Mouse (Mus musculus): ENCODE measurements around the gene Magt1. TPM values are rescaled to one million over a fixed set of nuclear protein-coding genes. Genes with fewer than 3 reads are reported as not detected.
"Not testable (repeated sequence)": the region's sequence is repeated elsewhere in the genome, so short reads cannot be mapped to it uniquely, and the experiment has no call there.

Gene Magt1
- polyA plus RNA-seq, 1 experiment from 2014 or later: 64.4 TPM

- ChIA-PET CTCF (interaction anchor here (1.0 to 2.2 kb wide), 24 partner anchors 9 to 160 kb away, joined by 3 to 13 read pairs (median 3); partner anchors contain the start of genes Cox7b and Pgk1), POLR2A (interaction anchor here (0.6 to 2.0 kb wide), 2 partner anchors 70 to 160 kb away, joined by 3 to 6 read pairs; partner anchors contain the start of gene Pgk1)
- peak; percentile 95 for ATAC-seq
- H3K27me3 ChIP-seq: peaks cover 24% of the 10 kb centered on the region
- peak; percentile 65 for TF ChIP-seq CTCF (IDR thresholded peaks at IDR 0.05)
- no peak for DNase-seq (ENCODE audit: low read depth, low spot score)
- in situ Hi-C loops (cut with MboI; ENCODE audit: low pct_unique_long_range_greater_than_20kb): no loop called here
Observed at GRCm38 (mm10) chrX:106026418-106027342, 15.0 kb upstream of the Magt1 start, which contains the start of gene Atp7a. TSS of gene Atp7a (plus strand) at chrX:106027276.

- ATAC-seq: no peak
- CTCF ChIA-PET: interaction anchor here (1.3 to 1.5 kb wide), 2 partner anchors 9 to 88 kb away, joined by 3 to 4 read pairs; no protein-coding TSS in a partner anchor
- TF ChIP-seq CTCF (IDR thresholded peaks at IDR 0.05): no peak
Observed at GRCm38 (mm10) chrX:106017516-106017915, 5.8 kb upstream of the Magt1 start.

DNA sequence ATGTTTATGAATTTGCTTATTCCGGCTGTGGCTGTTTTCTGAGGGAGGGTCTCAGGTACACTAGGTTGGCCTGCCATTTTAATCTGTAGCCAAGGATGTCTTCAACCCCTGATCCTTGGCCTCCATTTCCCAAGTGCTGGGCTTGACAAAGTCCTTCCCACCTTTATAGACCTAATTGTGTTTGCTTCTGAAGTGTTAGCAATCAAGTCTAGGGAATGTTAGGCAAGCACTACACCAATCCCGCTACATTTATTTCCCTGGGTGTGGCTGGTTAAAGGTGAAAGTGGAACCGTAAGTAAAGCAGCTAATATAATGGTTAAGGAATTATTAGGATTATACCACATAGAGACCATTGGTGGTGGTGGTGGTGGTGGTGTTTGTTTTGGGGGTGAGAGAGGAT lies 5.4 kb upstream of the Magt1 start:
- CTCF ChIA-PET: interaction anchor here (1.3 to 1.5 kb wide), 2 partner anchors 9 to 89 kb away, joined by 3 to 4 read pairs; no protein-coding TSS in a partner anchor
- TF ChIP-seq CTCF (IDR thresholded peaks at IDR 0.05): no peak
- DNase-seq (ENCODE audit: low read depth, low spot score) (no peak), ATAC-seq (no peak)
- POLR2A ChIA-PET: no interaction called here
- in situ Hi-C loops (cut with MboI; ENCODE audit: low pct_unique_long_range_greater_than_20kb): loop anchor here (5.0 to 10.0 kb wide), 3 partner anchors 150 to 912 kb away; no protein-coding TSS in a partner anchor
- peaks cover 7% of the 10 kb centered on the region for H3K27me3 ChIP-seq

More at GRCm38 (mm10) chrX:106017516-106017915, 5.8 kb upstream of the Magt1 start:
- POLR2A ChIA-PET: no interaction called here
- in situ Hi-C loops (cut with MboI; ENCODE audit: low pct_unique_long_range_greater_than_20kb): loop anchor here (5.0 to 10.0 kb wide), 3 partner anchors 150 to 913 kb away; no protein-coding TSS in a partner anchor
- no peak for DNase-seq (ENCODE audit: low read depth, low spot score)
- peaks cover 9% of the 10 kb centered on the region for H3K27me3 ChIP-seq

GRCm38 (mm10) chrX:106015571-106016322 lies 4.0 kb upstream of the Magt1 start, which contains the start of gene Cox7b:
TSS of gene Cox7b (plus strand) at chrX:106015700.
- ChIA-PET POLR2A (interaction anchor here (0.6 to 1.4 kb wide), 2 partner anchors 172 to 595 kb away, joined by 3 to 6 read pairs; no protein-coding TSS in a partner anchor), CTCF (interaction anchor here (1.3 kb wide), 1 partner anchor 11 kb away, joined by 5 read pairs; the partner anchor contains the start of gene Atp7a)
- ATAC-seq: peak; percentile 24
- H3K27me3 ChIP-seq: no peaks in the 10 kb centered on the region
- in situ Hi-C loops (cut with MboI; ENCODE audit: low pct_unique_long_range_greater_than_20kb): loop anchor here (5.0 to 10.0 kb wide), 3 partner anchors 152 to 911 kb away; no protein-coding TSS in a partner anchor
- peak; percentile 47 for DNase-seq (ENCODE audit: low read depth, low spot score)
- TF ChIP-seq CTCF (IDR thresholded peaks at IDR 0.05): no peak

DNA sequence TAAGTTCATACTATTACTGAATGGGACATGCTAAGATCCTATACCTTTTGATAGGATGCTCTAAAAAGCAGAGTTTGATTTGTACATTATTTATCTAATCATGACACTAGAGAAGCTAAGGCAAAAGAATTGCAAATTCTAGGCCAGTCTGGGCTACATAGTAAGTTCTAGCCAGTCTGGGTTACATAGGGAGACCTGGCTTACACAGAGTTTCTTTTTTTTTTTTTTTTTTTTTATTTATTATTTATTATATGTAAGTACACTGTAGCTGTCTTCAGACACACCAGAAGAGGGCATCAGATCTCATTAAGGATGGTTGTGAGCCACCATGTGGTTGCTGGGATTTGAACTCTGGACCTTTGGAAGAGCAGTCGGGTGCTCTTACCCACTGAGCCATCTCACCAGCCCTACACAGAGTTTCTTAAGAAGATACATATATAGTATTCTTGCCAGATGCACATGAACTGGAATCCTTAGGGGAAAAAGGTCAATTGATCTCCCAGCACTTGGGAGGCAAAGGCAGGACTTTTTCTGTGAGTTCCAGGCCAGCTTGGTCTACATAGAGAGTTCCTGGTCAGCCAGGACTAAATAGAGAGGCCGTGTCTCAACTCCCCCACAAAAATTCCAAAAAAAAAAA lies 3.2 kb upstream of the Magt1 start:
- ChIA-PET CTCF (interaction anchor here (1.3 kb wide), 1 partner anchor 155 kb away, joined by 4 read pairs; no protein-coding TSS in a partner anchor), POLR2A (interaction anchor here (1.4 kb wide), 1 partner anchor 173 kb away, joined by 6 read pairs; no protein-coding TSS in a partner anchor)
- not testable (repeated sequence) for ATAC-seq; H3K27me3 ChIP-seq; DNase-seq (ENCODE audit: low read depth, low spot score)
- in situ Hi-C loops (cut with MboI; ENCODE audit: low pct_unique_long_range_greater_than_20kb): loop anchor here (5.0 to 10.0 kb wide), 3 partner anchors 152 to 910 kb away; no protein-coding TSS in a partner anchor

DNA sequence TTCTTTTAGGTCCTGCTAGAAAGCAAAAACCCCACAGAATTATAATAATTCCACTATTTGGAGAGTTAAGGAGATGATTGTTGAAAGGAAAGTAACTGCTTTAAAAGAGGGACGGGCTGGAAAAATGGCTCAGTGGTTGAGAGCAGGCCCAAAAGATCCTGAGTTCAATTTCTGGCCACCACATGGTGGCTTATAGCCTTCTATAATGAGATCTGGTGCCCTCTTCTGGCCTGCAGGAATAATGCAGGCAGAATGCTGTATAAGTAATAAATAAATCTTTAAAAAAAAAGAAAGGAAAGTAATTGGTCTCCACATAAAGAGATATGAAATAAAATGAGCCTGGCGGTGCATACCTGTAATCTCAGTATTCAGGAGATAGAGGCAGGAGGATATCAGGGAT lies 1.5 kb upstream of the Magt1 start:
- POLR2A ChIA-PET: no interaction called here
- in situ Hi-C loops (cut with MboI; ENCODE audit: low pct_unique_long_range_greater_than_20kb): loop anchor here (10.0 kb wide), 2 partner anchors 182 to 908 kb away; no protein-coding TSS in a partner anchor
- ATAC-seq (no peak), DNase-seq (ENCODE audit: low read depth, low spot score) (no peak)
- TF ChIP-seq CTCF (IDR thresholded peaks at IDR 0.05): peak; percentile 77
- CTCF ChIA-PET: interaction anchor here (1.1 kb wide), 1 partner anchor 12 kb away, joined by 3 read pairs; no protein-coding TSS in a partner anchor
- H3K27me3 ChIP-seq: peaks cover 3% of the 10 kb centered on the region

DNA sequence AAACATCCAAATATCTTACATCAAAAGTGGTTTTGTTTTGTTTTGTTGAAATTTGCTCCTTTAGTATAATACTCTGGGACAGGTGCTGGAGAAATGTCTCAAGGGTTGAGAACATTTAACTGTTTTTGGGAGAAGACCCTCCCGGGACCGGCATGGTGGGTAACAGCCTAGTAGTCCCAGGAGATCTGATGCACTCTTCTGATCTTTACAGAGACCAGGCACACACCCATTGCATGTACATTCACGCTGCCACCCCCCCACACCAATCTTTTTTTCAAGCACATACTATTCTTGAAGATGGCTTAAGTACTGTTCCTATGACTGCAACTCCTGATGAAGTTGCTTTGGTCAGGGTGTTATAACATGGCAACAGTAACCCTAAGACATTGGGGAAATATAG lies 853 bp upstream of the Magt1 start:
- no peak for ATAC-seq
- TF ChIP-seq CTCF (IDR thresholded peaks at IDR 0.05): no peak
- H3K27me3 ChIP-seq: peaks cover 3% of the 10 kb centered on the region
- ChIA-PET POLR2A (no interaction called here), CTCF (no interaction called here)
- no peak for DNase-seq (ENCODE audit: low read depth, low spot score)
- in situ Hi-C loops (cut with MboI; ENCODE audit: low pct_unique_long_range_greater_than_20kb): loop anchor here (10.0 kb wide), 2 partner anchors 182 to 908 kb away; no protein-coding TSS in a partner anchor

DNA sequence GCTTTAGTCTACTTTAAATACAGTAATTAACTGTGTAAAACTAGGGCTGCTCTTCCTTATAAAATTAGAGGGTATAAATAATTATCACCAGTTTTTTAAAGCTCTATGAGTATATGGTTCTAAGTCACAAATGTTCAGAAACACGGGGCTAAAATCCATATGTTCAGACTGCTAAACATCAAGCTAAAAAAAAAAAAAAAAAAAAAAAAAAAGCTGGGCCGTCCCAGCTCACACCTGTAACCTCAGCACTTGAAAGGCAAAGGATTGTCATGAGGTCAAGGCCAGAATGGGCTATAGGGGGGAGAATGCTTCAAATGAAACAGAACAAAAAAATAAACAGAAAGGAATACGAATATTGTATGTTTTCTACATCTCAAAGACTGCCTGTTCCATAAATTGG lies 944 bp downstream of the Magt1 start:
- no peak for TF ChIP-seq CTCF (IDR thresholded peaks at IDR 0.05)
- in situ Hi-C loops (cut with MboI; ENCODE audit: low pct_unique_long_range_greater_than_20kb): loop anchor here (10.0 kb wide), 2 partner anchors 184 to 906 kb away; no protein-coding TSS in a partner anchor
- CTCF ChIA-PET: interaction anchor here (1.0 kb wide), 1 partner anchor 16 kb away, joined by 3 read pairs; no protein-coding TSS in a partner anchor
- POLR2A ChIA-PET: interaction anchor here (0.7 kb wide), 1 partner anchor 188 kb away, joined by 3 read pairs; no protein-coding TSS in a partner anchor
- ATAC-seq (no peak), DNase-seq (ENCODE audit: low read depth, low spot score) (no peak)
- peaks cover 11% of the 10 kb centered on the region for H3K27me3 ChIP-seq

- peaks cover 20% of the 10 kb centered on the region for H3K27me3 ChIP-seq
- ATAC-seq: no peak
- no peak for DNase-seq (ENCODE audit: low read depth, low spot score)
- ChIA-PET CTCF (interaction anchor here (1.1 kb wide), 1 partner anchor 16 kb away, joined by 4 read pairs; no protein-coding TSS in a partner anchor), POLR2A (interaction anchor here (0.7 kb wide), 2 partner anchors 17 to 103 kb away, joined by 3 to 5 read pairs; no protein-coding TSS in a partner anchor)
- in situ Hi-C loops (cut with MboI; ENCODE audit: low pct_unique_long_range_greater_than_20kb): no loop called here
- no peak for TF ChIP-seq CTCF (IDR thresholded peaks at IDR 0.05)
Observed at GRCm38 (mm10) chrX:106001605-106002004, 10.1 kb downstream of the Magt1 start.

DNA sequence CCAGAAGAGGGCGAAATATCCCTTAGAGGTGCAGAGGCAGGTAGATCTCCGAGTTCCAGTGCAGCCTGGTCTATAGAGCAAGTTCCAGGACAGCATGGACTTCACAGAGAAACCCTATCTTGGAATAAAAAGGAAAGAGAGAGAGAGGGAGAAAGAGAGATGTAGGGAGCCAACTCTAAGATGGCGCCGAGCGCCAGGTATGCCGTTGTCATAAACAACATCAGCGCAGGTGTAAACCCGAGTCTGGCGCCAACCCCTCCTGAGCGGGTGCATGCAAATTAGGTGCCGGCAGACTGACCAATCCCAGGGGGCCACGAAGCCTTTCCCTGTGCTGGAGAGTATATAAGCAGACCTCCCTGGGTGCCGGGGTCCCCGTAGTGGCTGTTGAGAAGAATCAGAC lies 54.6 kb downstream of the Magt1 start:
- H3K27me3 ChIP-seq; DNase-seq (ENCODE audit: low read depth, low spot score); POLR2A ChIA-PET; ATAC-seq; in situ Hi-C loops (cut with MboI; ENCODE audit: low pct_unique_long_range_greater_than_20kb); CTCF ChIA-PET: not testable (repeated sequence)
